ENCODE assay signal across 8 mouse cellular contexts in the genomic region with DNA sequence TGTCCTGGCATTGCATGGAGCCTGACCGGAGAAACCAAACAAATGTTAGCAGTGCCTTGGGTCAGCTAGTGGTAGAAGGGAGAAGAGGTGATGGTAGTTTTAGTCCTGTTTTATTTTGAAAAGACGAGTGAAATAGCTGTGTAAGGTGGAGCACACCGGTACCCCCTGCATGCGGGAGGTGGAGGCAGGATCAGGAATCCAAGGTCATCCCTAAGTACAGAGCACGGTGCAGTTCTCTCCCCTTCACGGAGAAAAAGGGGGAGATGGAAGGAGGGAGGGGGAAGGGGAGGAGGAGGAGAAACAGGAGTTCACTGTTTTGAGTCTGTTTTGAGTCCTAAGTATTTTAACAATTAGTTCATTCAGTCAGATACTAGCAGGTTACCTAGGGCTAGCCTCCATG. TPM values are rescaled to one million over a fixed set of nuclear protein-coding genes. Genes with fewer than 3 reads are reported as not detected.
DNase-seq lines count a peak whose midpoint lies in the region; ATAC-seq lines count a peak whose summit lies in the region.

No protein-coding gene starts in this region.

- H3K9me3 ChIP-seq in megakaryocyte, embryonic 14.5 days: no peaks in the 10 kb centered on the region
- no peaks in the 10 kb centered on the region for H3K9me3 ChIP-seq in forebrain, embryonic 13.5 days (replicated peaks)
- H3K9me3 ChIP-seq in liver, embryonic 11.5 days (ENCODE audit: control insufficient read depth, low read length): no peaks in the 10 kb centered on the region
- no peaks in the 10 kb centered on the region for H3K9me3 ChIP-seq in stomach, embryonic 16.5 days (replicated peaks; ENCODE audit: control insufficient read depth, low read length)

- ATAC-seq in megakaryocyte, adult 5-6 weeks (ENCODE audit: poor library complexity, severe bottlenecking): no peak
- ATAC-seq in forebrain, embryonic 13.5 days: no peak
- ATAC-seq in liver, embryonic 11.5 days (replicated peaks; ENCODE audit: low FRiP score): no peak
- ATAC-seq in stomach, embryonic 16.5 days (ENCODE audit: insufficient read depth, low FRiP score): no peak

- peaks cover 77% of the 10 kb centered on the region for H3K4me1 ChIP-seq in megakaryocyte, embryonic 14.5 days
- H3K4me1 ChIP-seq in forebrain, embryonic 13.5 days: peaks cover 51% of the 10 kb centered on the region
- peaks cover 63% of the 10 kb centered on the region for H3K4me1 ChIP-seq in liver, embryonic 11.5 days (replicated peaks; ENCODE audit: control insufficient read depth, insufficient read depth, low read length)
- H3K4me1 ChIP-seq in stomach, embryonic 16.5 days (ENCODE audit: control insufficient read depth, insufficient read depth, low read length): peaks cover 56% of the 10 kb centered on the region

- no peaks in the 10 kb centered on the region for H3K36me3 ChIP-seq in megakaryocyte, embryonic 14.5 days (replicated peaks; ENCODE audit: low read length)
- no peaks in the 10 kb centered on the region; the same call in 1 of the 2 replicates for H3K36me3 ChIP-seq in forebrain, embryonic 13.5 days (ENCODE audit: poor library complexity, severe bottlenecking)
- no peaks in the 10 kb centered on the region; the same call in 1 of the 2 replicates for H3K36me3 ChIP-seq in liver, embryonic 11.5 days (ENCODE audit: control insufficient read depth, insufficient read depth, low read length)
- H3K36me3 ChIP-seq in stomach, embryonic 16.5 days (ENCODE audit: control insufficient read depth, insufficient read depth, low read length): no peaks in the 10 kb centered on the region

- intact Hi-C loops in gastrocnemius, postnatal 14 days (cut with DNase I; ENCODE audit: low total_unique reads): no loop called here

- peak overlapping the region; percentile 17 for H3K4me3 ChIP-seq in megakaryocyte, embryonic 14.5 days (replicated peaks)
- peak overlapping the region; percentile 87 for H3K4me3 ChIP-seq in forebrain, embryonic 13.5 days
- H3K4me3 ChIP-seq in liver, embryonic 11.5 days (ENCODE audit: low read depth, low read length): peak overlapping the region; percentile 81
- H3K4me3 ChIP-seq in stomach, embryonic 16.5 days (replicated peaks; ENCODE audit: low read length): peak overlapping the region; percentile 79

- H3K27ac ChIP-seq in forebrain, embryonic 13.5 days: no peak overlapping the region
- 0 out of 2 replicates have a peak overlapping the region, but pooled peaks have one; percentile 30 for H3K27ac ChIP-seq in liver, embryonic 11.5 days (ENCODE audit: low read depth, low read length)
- H3K27ac ChIP-seq in stomach, embryonic 16.5 days (ENCODE audit: low read length): peak overlapping the region; percentile 17; the same call in 1 of the 2 replicates

- H3K27me3 ChIP-seq in megakaryocyte, embryonic 14.5 days (replicated peaks): peaks cover 12% of the 10 kb centered on the region
- no peaks in the 10 kb centered on the region for H3K27me3 ChIP-seq in forebrain, embryonic 13.5 days
- H3K27me3 ChIP-seq in liver, embryonic 11.5 days (replicated peaks; ENCODE audit: control insufficient read depth, insufficient read depth, low read length): no peaks in the 10 kb centered on the region
- no peaks in the 10 kb centered on the region for H3K27me3 ChIP-seq in stomach, embryonic 16.5 days (ENCODE audit: control insufficient read depth, insufficient read depth, low read length)

- no peak for DNase-seq in liver, embryonic 11.5 days (ENCODE audit: low spot score)
- no peak for DNase-seq in cerebellum, adult 18-20 months
- no peak for DNase-seq in gastrocnemius, postnatal 14 days
- DNase-seq in cerebellum, adult 8-10 months: no peak

- H3K9ac ChIP-seq in forebrain, embryonic 13.5 days: peak overlapping the region; percentile 94
- H3K9ac ChIP-seq in liver, embryonic 11.5 days (ENCODE audit: low read depth, low read length): peak overlapping the region; percentile 58
- H3K9ac ChIP-seq in stomach, embryonic 16.5 days (ENCODE audit: low read length): peak overlapping the region; percentile 91

- peak overlapping the region; percentile 87 for H3K4me2 ChIP-seq in forebrain, embryonic 13.5 days
- H3K4me2 ChIP-seq in liver, embryonic 11.5 days: peak overlapping the region; percentile 75
- H3K4me2 ChIP-seq in stomach, embryonic 16.5 days (ENCODE audit: low read depth, low read length): peak overlapping the region; percentile 93

- 43% methylated on average over 6 of the region's 6 CpGs for WGBS in forebrain, embryonic 13.5 days
- 44% methylated on average over 6 of the region's 6 CpGs for WGBS in liver, embryonic 11.5 days
- 41% methylated on average over 6 of the region's 6 CpGs for WGBS in stomach, embryonic 16.5 days

RNA-seq across cellular contexts. Expression of gene Gm20388, which starts 2.0 kb away (rescaled TPM):
- polyA plus RNA-seq in megakaryocyte, embryonic 14.5 days (2012; ENCODE audit: insufficient read depth, low replicate concordance): 111 and 175 TPM in 2 replicates
- 7.6 and 12.8 TPM in 2 replicates for total RNA-seq in megakaryocyte, adult 5-6 weeks (2015)
- total RNA-seq in megakaryocyte, adult 5-6 weeks (2017): 10.6 and 15.5 TPM in 2 replicates
- polyA plus RNA-seq in forebrain, embryonic 13.5 days (2015; fragmentation: Nextera tagmentation; extraction: Ambion mirVana): 5.6 and 13.1 TPM in 2 replicates
- polyA plus RNA-seq in liver, embryonic 11.5 days (2014; fragmentation: Nextera tagmentation; extraction: Ambion mirVana): 1.4 and 5.3 TPM in 2 replicates
- 7.4 and 11.0 TPM in 2 replicates for polyA plus RNA-seq in stomach, embryonic 16.5 days (2015; fragmentation: Nextera tagmentation; extraction: Ambion mirVana)
- total RNA-seq in gastrocnemius, postnatal 14 days (2021): 1 to 10 TPM; 5.6 to 6.0 TPM

RNA-seq across cellular contexts. Expression of gene Usp10, which starts 2.5 kb away (rescaled TPM):
- 15.0 and 19.0 TPM in 2 replicates for polyA plus RNA-seq in megakaryocyte, embryonic 14.5 days (2012; ENCODE audit: insufficient read depth, low replicate concordance)
- total RNA-seq in megakaryocyte, adult 5-6 weeks (2015): 24.9 and 31.9 TPM in 2 replicates
- total RNA-seq in megakaryocyte, adult 5-6 weeks (2017): 13.3 and 20.1 TPM in 2 replicates
- 133 and 161 TPM in 2 replicates for polyA plus RNA-seq in forebrain, embryonic 13.5 days (2015; fragmentation: Nextera tagmentation; extraction: Ambion mirVana)
- polyA plus RNA-seq in liver, embryonic 11.5 days (2014; fragmentation: Nextera tagmentation; extraction: Ambion mirVana): 175 and 190 TPM in 2 replicates
- 118 and 141 TPM in 2 replicates for polyA plus RNA-seq in stomach, embryonic 16.5 days (2015; fragmentation: Nextera tagmentation; extraction: Ambion mirVana)
- 10 to 100 TPM; 41.1 to 49.5 TPM for total RNA-seq in gastrocnemius, postnatal 14 days (2021)

RNA-seq across cellular contexts. Expression of gene Klhl36, which starts 50.6 kb away (rescaled TPM):
- polyA plus RNA-seq in megakaryocyte, embryonic 14.5 days (2012; ENCODE audit: insufficient read depth, low replicate concordance): 5.2 and 14.1 TPM in 2 replicates
- 2.7 and 5.5 TPM in 2 replicates for total RNA-seq in megakaryocyte, adult 5-6 weeks (2015)
- 8.5 and 9.2 TPM in 2 replicates for total RNA-seq in megakaryocyte, adult 5-6 weeks (2017)
- 10.8 and 12.6 TPM in 2 replicates for polyA plus RNA-seq in forebrain, embryonic 13.5 days (2015; fragmentation: Nextera tagmentation; extraction: Ambion mirVana)
- polyA plus RNA-seq in liver, embryonic 11.5 days (2014; fragmentation: Nextera tagmentation; extraction: Ambion mirVana): 9.1 TPM in 2 replicates
- 10.7 and 12.7 TPM in 2 replicates for polyA plus RNA-seq in stomach, embryonic 16.5 days (2015; fragmentation: Nextera tagmentation; extraction: Ambion mirVana)
- 1 to 10 TPM; 2.2 to 2.7 TPM for total RNA-seq in gastrocnemius, postnatal 14 days (2021)

Comparison
In these comparisons a context has a peak if more than half of its experiments do, and no peak if none do; other contexts are left out.
1. H3K4me3 ChIP-seq: peak in every context shown above with its lines; median percentile 87 in forebrain, embryonic 13.5 days; 81 in liver, embryonic 11.5 days; 79 in stomach, embryonic 16.5 days; 17 in megakaryocyte, embryonic 14.5 days.